Mouse (Mus musculus): ENCODE measurements around the gene Gata2. TPM values are rescaled to one million over a fixed set of nuclear protein-coding genes. Genes with fewer than 3 reads are reported as not detected.
"Not testable (repeated sequence)": the region's sequence is repeated elsewhere in the genome, so short reads cannot be mapped to it uniquely, and the experiment has no call there.

Gata2 gene
- total RNA-seq (2021), result 1 to 10 TPM; 6.2 to 7.9 TPM
- long read RNA-seq, experiment 1, transcript Gata2-201 (6 exons, 3,571 nt), result major isoform, 9 of 14 reads
- long read RNA-seq, experiment 1, partial matches to known transcripts, result 1 of 14 reads
- long read RNA-seq, experiment 1, other reads (novel, unspliced or antisense), result 0 of 14 reads
- long read RNA-seq, experiment 2, transcript Gata2-202 (6 exons, 3,135 nt), result minor isoform, 5 of 33 reads
- long read RNA-seq, experiment 2, transcript Gata2-201 (6 exons, 3,571 nt), result major isoform, 17 of 33 reads
- long read RNA-seq, experiment 2, partial matches to known transcripts, result 2 of 33 reads
- long read RNA-seq, experiment 2, other reads (novel, unspliced or antisense), result 9 of 33 reads

DNA sequence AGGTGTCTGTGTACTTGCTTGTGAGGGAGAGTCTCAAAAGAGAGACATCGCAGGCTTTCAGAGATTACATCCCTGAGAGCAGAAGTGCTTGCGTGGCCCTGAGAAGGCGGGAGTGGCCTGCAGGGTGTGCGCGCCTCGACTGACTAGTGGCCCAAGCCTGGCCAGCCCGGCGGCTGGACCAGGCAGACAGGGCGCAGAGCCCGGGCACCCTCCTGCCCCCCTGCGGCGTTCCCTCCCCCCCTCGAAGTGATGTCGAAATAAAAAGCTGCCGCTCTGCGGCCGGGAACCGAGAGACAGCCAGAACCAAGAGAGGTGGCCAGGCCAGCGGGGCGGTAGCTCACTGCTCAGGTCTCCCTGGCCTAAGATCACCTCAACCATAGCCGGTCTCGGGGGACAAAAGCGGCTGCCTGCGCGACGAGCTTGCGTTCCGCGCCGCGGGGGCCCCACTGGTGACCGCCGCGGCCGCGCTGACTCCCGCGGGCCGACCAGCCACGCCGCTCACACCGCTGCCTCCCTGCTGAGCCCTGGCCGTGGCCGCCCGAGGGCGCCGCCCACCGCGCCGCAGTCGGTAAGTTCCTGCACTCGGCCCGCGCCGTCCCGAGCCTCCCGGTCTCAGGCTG is at the start of gene Gata2:
Gene Gata2 (plus strand): TSS at position 459 of the 620 bp plus-strand sequence.
- no peak for DNase-seq (ENCODE audit: low spot score in 2 of 2)

DNA sequence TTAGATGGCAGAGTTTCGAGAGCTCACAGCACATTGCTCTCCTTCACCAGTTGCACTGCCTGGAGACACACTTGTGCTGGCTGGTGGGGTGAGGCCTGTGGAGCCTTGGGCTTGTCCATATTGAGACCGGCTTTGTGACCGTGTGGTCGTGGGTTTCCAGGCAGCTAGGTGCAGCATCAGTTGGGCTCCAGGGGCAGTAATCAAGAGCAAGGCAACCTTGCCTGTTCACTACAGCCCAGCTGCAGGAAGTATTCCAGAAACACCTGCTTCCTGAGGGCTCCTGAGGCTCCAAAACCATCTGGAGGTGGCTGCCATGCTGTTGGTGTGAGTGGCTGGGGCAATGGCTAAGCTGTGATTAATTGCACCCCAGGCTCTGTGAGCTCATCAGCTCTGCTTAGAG is 47.9 kb upstream of the Gata2 start:
- no peak for DNase-seq (ENCODE audit: low spot score in 2 of 2)

DNA sequence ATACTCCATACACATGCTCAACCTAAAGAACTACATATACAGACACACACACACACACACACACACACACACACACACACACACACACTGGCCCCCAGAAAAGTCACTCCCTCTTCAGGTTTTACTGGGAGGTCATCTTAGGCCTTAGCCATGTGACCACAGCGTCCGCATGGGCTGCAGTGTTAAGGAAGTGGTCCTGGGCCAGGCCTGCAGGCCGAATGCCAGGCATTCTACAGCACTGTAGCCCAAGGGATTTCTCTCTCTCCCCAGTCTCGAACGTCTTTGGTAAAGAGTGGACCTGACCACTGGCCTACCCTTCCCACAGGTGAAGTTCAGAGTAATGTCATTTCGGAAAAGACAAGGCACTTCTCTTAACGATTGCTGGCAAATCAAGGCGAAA is 47.1 kb upstream of the Gata2 start:
- no peak for DNase-seq (ENCODE audit: low spot score in 2 of 2)

DNA sequence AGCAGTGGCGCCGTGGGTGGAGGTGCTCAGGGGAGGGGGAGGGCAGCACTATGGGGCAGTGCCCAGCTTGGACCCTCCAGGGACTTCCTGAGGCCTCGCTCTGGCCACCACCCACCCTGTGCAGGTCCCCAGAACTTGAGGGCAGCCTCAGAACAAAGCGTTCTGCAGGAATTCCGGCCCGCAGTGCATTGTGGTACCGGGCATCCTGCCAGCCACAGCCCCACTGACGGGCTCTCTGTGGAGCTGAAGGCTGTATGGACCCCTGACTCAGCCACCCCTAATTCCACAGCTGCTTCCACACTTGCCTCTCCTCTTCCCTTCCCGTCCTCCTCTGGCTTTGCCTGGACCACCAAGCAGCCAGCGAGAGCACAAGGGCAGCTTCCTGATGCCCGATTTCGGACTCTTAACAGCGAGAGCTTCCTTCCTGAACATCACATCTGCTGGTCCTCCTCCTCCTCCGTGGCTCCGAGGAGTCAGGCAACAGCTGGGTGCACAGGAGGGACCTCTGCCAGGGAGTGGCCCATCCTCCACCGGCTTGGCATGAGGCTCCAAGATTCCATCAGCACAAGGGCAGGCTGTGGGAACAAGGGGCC is 46.2 kb upstream of the Gata2 start:
- peak in 1 of 2 experiments; percentile 60 for DNase-seq (ENCODE audit: low spot score in 2 of 2)

DNA sequence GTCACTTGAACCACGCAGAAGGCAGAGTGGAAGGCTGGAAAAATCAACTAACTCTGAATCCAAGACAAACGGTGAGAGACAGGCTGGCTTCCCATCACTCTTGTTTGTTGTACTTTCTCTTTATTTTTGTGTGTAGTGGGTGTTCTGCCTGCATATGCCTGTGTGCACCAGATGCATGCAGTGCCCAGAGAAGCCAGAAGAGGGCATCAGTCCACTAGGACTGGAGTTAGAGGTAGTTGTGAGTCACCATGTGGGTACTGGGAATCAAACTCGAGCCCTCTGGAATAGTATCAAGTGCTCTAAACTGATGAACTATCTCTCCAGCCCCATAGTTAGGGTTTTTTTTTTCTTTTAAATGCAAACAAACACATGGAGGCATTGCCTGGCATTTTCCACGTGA is 42.4 kb upstream of the Gata2 start:
- no peak for DNase-seq (ENCODE audit: low spot score in 2 of 2)

DNA sequence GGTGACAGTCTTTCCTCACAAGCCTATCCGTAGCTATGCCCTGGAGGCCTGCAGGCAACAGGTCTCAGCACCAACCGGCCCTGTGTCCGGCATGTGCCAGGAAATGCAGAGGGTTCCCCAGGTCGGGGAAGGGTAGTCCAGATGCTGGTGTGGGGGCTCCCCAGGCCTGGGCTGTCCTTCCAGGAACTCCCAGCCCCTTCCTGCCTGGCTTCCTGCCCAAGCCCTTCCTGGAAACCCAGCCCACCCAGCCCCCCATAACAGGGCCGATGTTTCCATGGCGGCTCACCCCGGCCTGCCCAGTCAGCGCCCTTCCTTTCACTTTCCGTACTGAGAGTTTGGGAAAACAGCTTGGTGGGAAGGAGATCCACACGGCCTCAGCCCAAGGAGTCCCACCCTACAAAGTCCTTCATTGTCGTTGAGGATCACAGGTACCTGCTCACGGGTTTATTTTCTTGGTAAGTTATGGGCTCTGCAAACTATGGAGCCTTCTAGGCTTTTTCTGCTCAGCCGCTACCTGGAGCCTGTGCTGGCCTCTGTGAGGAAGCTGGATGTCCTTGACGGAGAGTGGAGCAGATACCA is 41.5 kb upstream of the Gata2 start:
- peak in 1 of 2 experiments; percentile 24 for DNase-seq (ENCODE audit: low spot score in 2 of 2)

DNA sequence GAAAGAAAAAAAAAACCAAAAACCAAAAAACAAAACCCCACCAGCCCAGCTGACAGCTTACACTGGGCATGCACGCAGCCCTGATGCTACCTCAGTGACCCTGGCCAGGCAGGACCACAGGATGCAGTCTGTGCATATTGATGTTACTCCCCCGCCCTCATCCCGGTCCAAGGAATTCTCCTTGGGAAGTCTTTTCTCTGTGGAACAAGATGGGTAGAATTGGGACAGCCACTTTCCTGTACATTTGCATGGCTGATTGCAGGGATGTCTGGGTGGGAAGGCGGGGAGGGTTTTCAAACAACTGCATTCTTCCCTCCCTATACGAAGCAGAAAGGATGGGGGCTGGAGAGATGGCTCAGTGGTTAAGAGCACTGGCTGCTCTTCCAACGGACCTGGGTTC is 40.7 kb upstream of the Gata2 start:
- no peak for DNase-seq (ENCODE audit: low spot score in 2 of 2)

DNA sequence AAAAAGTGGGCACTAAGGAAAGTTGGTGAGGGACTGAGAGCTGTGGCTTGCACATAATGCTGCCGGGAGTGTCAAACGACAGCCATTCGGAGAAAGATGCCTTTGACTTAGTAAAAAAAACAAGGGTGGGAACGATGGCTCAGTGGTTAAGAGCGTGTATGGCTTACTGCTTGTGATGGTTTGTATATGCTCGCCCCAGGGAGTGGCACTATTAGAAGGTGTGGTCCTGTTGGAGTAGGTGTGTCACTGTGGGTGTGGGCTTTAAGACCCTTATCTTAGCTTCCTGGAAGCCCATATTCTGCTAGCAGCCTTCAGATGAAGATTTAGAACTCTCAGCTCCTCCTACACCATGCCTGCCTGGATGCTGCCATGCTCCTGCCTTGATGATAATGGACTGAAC is 38.1 kb upstream of the Gata2 start:
- not testable (repeated sequence) for DNase-seq (ENCODE audit: low spot score in 2 of 2)

DNA sequence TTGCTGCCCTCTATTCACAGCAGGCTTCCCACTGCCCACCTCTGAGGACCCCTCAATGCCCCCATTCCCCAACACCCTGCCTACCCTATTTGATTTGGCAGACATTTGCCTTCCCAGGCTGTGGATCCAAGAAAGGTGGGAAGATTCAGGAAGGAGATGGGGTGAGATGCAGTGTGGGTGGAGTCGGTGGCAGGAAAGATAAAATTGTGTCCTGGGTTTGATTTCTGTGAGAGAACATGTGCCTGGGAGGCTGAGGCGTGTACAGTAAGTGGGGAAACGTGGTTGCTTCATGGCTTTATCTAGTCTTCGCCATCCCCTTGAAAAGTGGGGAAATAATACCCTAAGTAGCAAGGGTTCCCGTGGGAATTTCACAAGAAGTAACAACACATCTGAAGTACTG is 34.9 kb upstream of the Gata2 start:
- no peak for DNase-seq (ENCODE audit: low spot score in 2 of 2)

DNA sequence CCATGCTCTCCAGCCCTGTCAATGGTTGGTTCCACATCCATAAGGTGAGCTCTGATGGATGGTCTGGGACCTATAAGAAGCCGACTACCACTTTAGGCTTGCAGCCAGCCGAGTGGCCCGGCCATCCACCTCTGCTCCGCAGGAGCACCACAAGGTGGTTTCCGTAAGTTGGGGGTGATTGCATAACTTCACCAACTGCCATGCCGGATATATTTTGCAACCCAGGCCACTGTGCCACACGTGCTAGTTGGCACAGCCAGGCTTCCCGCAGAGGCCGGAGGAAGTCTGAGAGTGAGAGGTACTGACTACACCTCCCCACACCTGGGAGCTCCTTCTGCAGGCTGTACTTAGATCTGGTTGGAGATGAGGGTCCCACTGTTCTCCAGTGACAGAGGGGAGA is 27.6 kb upstream of the Gata2 start:
- DNase-seq (ENCODE audit: low spot score in 2 of 2), result no peak

DNA sequence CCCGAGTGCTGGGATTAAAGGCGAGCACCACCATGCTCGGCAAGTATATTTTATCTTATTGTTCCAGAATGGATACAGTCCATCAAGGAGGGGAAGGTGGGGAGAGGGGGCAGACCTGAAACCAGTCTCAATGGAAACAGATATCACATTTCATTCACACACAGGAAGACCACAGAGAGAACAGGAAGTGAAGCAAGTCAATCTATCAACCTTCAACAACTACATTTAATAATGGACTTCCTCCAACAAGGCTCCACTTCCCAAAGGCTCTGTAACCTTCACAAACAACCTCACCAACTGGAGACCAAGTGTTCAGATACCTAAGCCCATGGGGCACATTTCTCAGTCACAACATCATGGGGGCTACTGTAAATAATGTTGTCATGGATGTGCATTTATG is 19.5 kb upstream of the Gata2 start:
- no peak for DNase-seq (ENCODE audit: low spot score in 2 of 2)

DNA sequence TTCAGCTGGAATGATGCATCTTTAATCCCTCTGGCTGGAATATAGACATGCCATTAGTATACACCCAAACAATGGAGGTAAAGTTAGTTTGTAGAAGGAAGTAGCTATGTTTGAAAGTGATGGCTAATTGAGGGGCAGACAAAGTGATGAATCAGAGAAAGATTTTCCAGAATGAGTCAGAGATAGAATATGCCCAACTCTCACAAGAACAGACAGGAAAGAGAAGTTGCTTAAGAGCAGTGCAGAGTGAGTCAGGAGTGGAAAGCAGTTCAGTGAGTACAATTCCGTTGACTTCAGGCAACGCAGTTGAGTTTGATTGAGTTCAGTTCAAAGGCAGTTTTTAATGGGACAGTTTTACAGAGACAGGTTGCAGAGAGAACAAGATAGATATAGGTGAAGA is 19.0 kb upstream of the Gata2 start:
- no peak for DNase-seq (ENCODE audit: low spot score in 2 of 2)

DNA sequence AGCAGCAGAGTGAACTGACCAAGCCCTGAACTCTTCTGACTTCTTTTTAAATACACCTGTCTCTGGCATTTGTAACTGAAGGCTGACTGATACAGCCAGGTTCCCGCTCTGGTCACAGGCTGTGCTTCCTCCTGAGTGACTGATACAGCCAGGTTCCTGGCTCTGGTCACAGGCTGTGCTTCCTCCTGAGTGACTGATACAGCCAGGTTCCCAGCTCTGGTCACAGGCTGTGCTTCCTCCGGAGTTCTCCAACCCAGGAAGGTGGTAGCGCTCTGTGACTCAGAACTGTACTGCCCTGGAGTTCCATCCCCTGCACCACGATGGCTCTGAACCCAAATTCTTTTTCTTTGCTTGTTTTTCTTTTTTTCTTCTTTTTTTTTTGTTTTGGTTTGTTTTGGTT is 9.0 kb upstream of the Gata2 start:
- DNase-seq (ENCODE audit: low spot score in 2 of 2), result no peak

DNA sequence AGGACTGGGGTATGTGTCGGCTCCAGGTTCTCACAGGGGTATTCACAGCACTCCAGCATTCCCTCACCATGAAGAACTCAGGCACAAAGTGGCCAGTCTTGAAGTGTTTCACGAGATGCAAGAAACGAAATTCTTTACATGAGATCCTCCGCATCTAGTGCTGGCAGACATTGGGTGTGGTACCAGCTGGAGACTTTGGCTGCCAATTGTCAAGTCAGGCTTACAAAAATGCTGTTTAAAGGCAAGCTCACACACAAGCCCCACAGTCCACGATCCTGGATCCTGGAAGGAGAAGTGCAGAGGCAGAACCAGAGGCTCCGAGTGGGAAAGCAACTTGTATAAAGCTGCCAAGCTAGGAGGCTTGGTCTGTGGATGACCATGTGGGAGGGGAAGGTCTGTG is 5.5 kb upstream of the Gata2 start:
- DNase-seq (ENCODE audit: low spot score in 2 of 2), result no peak

DNA sequence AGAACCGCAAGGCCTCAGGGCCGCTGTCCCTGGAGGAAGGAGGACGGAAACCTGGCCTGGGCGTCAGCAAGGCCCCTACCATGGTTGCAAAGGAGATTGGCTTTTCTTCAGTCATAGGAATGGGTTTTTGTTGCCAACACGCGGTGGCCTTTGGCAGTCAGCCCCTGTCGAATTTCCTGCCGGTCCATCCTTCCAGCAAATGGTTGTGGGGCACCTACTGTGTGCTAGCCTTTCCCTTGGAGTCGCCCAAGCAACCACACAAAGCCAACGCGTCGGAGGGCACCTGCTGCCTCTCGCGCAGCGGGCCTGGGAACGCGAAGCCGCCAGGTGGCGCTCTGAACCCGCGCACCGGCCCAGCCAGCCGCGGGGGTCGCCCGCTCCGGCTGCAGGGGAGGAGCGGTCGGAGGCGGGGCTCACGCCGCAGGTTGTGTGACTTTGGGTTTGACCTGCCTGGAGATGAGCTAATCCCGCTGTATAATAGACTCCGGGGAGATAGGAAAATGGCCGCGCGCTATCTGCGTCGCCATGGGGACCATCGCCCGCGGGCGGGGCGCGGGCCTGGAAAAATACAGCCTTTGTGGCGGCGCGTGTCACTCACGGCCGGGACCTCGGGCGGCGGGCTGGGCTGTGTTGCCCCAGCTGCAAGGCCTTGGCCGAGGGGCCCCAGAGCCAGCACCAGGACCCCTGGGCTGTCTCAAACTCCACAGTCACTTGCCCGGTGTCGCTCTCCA is 4.2 kb upstream of the Gata2 start:
- DNase-seq (ENCODE audit: low spot score in 2 of 2), result no peak

DNA sequence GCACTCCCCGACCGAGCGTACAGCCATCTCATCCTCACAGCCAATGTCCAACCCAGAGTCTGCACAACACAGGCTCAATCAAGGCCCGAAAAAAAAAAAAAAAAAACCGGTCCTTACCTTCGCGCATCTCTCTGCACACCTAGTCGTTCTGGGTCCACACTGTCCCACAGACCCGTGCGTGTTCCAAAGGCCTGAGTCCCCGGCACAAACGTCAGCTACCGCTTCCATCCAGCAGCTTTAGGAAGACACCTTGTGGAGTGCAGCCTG is 3.7 kb upstream of the Gata2 start:
- no peak for DNase-seq (ENCODE audit: low spot score in 2 of 2)

DNA sequence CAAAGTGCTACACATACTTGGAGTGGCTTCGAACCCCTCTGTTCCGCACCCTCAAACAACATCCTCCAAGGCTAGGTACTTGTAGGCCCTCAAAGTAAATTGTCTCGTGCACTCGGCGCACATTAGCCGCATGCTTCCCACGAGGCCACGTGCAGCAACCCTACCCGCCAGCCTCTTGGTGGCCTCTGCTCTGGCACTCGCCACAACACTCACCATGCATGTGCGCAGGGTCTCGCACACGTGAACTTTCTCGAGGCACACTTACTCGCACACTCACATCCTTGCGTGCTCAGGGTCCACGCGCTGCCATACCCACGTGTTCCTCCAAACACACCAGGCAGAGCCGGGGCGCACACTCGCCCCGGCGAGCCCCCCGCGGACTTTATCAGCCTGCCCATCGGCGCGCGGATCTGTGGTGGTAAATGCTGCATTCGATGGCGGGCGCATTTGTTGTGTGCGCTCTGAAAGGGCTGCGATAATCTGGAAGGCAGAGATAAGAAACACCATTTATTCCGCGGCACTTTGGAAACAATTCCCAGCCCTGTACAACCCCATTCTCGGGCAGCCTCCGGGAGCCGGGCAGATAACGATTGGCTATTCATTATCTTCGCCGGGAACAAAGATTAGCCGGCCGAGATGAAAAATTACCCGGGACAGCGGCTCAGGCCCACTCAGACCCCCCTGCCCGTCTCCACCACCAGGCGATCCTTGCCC is 3.2 kb upstream of the Gata2 start:
- no peak for DNase-seq (ENCODE audit: low spot score in 2 of 2)

DNA sequence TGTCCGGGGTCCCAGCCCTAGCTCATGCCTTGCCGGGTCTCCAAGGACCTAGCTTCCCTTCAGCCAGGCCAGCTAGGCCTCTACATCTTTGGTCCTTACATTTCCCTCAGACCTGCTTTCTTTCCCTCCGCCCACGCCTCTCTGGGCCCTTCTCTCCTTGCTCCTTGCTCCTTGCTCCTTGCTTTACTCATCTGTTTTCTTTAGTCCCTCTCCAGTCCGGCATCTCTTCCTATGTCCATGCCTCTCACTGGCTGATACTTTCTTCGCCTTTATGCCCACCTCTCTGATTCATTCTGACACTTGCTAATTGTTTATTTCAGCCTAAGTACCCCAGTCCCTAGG is 2.7 kb upstream of the Gata2 start:
- no peak for DNase-seq (ENCODE audit: low spot score in 2 of 2)

DNA sequence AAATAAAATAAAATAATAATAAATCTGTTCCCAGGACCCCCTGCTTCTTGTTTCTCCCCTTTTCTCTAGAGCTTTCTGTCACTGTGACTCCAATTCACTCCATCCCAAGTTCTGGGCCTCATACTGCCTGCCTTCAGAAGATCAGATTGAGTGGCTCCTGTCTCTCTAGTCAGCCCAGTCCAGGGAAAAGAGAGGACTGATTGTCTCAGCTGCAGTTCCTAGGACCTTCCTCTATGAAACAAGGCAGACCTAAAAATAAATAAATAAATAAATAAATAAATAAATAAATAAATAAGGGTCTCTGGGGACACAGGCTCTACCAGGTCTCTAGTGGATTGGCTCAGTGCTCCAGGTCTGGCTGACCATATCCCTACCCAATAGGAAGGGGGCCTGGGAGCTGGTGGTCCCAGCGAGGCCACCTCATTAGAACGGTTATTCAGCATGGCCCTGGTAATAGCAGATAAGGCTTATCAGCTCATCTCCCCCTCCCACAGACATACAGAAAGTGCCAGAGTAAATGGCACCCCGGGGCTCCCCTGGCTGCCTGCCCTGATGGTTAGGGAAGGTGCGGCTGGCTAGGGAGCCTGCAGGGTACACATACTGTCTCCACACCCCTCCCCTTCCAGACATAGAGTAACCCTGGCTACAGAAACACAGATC is 2.1 kb upstream of the Gata2 start:
- DNase-seq (ENCODE audit: low spot score in 2 of 2), result no peak

DNA sequence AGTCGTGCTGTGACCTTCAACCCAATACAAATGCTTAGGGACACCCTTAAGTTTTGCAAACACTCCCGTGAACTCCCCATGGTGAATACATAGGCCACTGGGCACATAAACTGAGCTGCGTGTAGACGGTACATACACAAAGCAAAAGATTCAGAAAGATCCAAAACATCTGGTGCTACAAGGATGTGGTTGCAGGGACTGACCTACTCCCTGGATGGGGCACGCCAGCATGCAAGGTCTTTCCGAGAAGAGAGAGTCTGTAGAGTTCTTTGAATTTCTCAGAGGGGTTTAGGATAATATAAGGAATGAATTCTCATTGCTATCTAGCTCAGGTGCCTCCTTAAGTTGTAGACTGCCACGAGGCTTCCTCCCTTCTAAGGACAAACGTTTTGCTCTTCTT is 935 bp upstream of the Gata2 start:
- DNase-seq (ENCODE audit: low spot score in 2 of 2), result no peak

Data from gastrocnemius, postnatal 4 days (tissue).